Mouse (Mus musculus): ENCODE results near the gene Cyba. TPM values are rescaled to one million over a fixed set of nuclear protein-coding genes. Genes with fewer than 3 reads are reported as not detected.

The Cyba gene
- total and polyA plus RNA-seq, 3 experiments = 321 to 344 (median 338) TPM

GRCm38 (mm10) chr8:122454409-122454808 is 21.7 kb upstream of the Cyba start:
- no peak overlapping the region for H3K27ac ChIP-seq (ENCODE audit: control insufficient read depth, low read depth, low read length)
- H3K4me3 ChIP-seq (ENCODE audit: control insufficient read depth in 1 of 2, insufficient read depth in 1 of 2, low read depth in 2 of 2, low read length in 2 of 2) = no peak overlapping the region
- no peaks in the 10 kb centered on the region for H3K79me2 ChIP-seq (ENCODE audit: control insufficient read depth, insufficient read depth, low read length, poor library complexity)
- H3K27me3 ChIP-seq (ENCODE audit: control insufficient read depth in 1 of 2, insufficient read depth in 2 of 2, low read length in 2 of 2) = no peaks in the 10 kb centered on the region; a peak in 1 of 4 replicates
- no peak overlapping the region for H3K9ac ChIP-seq (ENCODE audit: control insufficient read depth, low read depth, low read length, poor library complexity, severe bottlenecking)
- TF ChIP-seq GABPA (IDR thresholded peaks at IDR 0.05; ENCODE audit: low read depth, low read length) (no peak), MYB (IDR thresholded peaks at IDR 0.05; ENCODE audit: low read depth, low read length) (peak; percentile 84), UBTF (IDR thresholded peaks at IDR 0.05; ENCODE audit: borderline replicate concordance, insufficient read depth, low read depth, low read length) (no peak), EP300 (IDR thresholded peaks at IDR 0.05; ENCODE audit: low read depth in 1 of 2, low read length in 2 of 2) (peak; percentile 46 to 50; a peak in 3 of 4 replicates), GATA1 (IDR thresholded peaks at IDR 0.05; ENCODE audit: low read depth, low read length) (0 out of 2 replicates have a peak, but pooled peaks have one; percentile 10)
- H3K4me1 ChIP-seq (ENCODE audit: control insufficient read depth in 1 of 2, insufficient read depth in 2 of 2, low read length in 2 of 2) = peaks cover 9 to 18% of the 10 kb centered on the region in 2 experiments
- peaks cover 0 to 4% of the 10 kb centered on the region in 2 experiments; a peak in 2 of 4 replicates for H3K36me3 ChIP-seq (ENCODE audit: control insufficient read depth in 1 of 2, insufficient read depth in 2 of 2, low read length in 2 of 2)
- DNase-seq (ENCODE audit: low read depth, low spot score) = peak; percentile 71
- H3K9me3 ChIP-seq (replicated peaks; ENCODE audit: insufficient read depth, low read length) = no peaks in the 10 kb centered on the region

GRCm38 (mm10) chr8:122452154-122452553 is 19.4 kb upstream of the Cyba start:
- H3K9me3 ChIP-seq (replicated peaks; ENCODE audit: insufficient read depth, low read length) = no peaks in the 10 kb centered on the region
- no peak overlapping the region for H3K9ac ChIP-seq (ENCODE audit: control insufficient read depth, low read depth, low read length, poor library complexity, severe bottlenecking)
- H3K4me3 ChIP-seq (ENCODE audit: control insufficient read depth in 1 of 2, insufficient read depth in 1 of 2, low read depth in 2 of 2, low read length in 2 of 2) = no peak overlapping the region
- H3K79me2 ChIP-seq (ENCODE audit: control insufficient read depth, insufficient read depth, low read length, poor library complexity) = no peaks in the 10 kb centered on the region
- DNase-seq (ENCODE audit: low read depth, low spot score) = no peak
- peaks cover 0 to 2% of the 10 kb centered on the region in 2 experiments; a peak in 2 of 4 replicates for H3K36me3 ChIP-seq (ENCODE audit: control insufficient read depth in 1 of 2, insufficient read depth in 2 of 2, low read length in 2 of 2)
- H3K27ac ChIP-seq (ENCODE audit: control insufficient read depth, low read depth, low read length) = no peak overlapping the region
- H3K27me3 ChIP-seq (ENCODE audit: control insufficient read depth in 1 of 2, insufficient read depth in 2 of 2, low read length in 2 of 2) = no peaks in the 10 kb centered on the region; a peak in 1 of 4 replicates
- TF ChIP-seq ZMIZ1 (IDR thresholded peaks at IDR 0.05; ENCODE audit: low read depth, low read length) = no peak
- TF ChIP-seq MAZ (IDR thresholded peaks at IDR 0.05; ENCODE audit: low read depth, low read length) = no peak
- no peak for TF ChIP-seq GATA1 (IDR thresholded peaks at IDR 0.05; ENCODE audit: low read depth, low read length)
- TF ChIP-seq USF1 (IDR thresholded peaks at IDR 0.05; ENCODE audit: low read depth, low read length) = no peak
- TF ChIP-seq ZNF384 (IDR thresholded peaks at IDR 0.05; ENCODE audit: low read depth, low read length) = no peak
- no peak for TF ChIP-seq TCF12 (IDR thresholded peaks at IDR 0.05; ENCODE audit: low read depth, low read length)
- TF ChIP-seq EP300 (IDR thresholded peaks at IDR 0.05; ENCODE audit: low read depth in 1 of 2, low read length in 2 of 2) = no peak
- H3K4me1 ChIP-seq (ENCODE audit: control insufficient read depth in 1 of 2, insufficient read depth in 2 of 2, low read length in 2 of 2) = peaks cover 9 to 18% of the 10 kb centered on the region in 2 experiments

- H3K27me3 ChIP-seq (ENCODE audit: control insufficient read depth in 1 of 2, insufficient read depth in 2 of 2, low read length in 2 of 2) = no peaks in the 10 kb centered on the region; a peak in 1 of 4 replicates
Observed at GRCm38 (mm10) chr8:122451161-122451703, 18.5 kb upstream of the Cyba start.

More at GRCm38 (mm10) chr8:122451161-122451703, 18.5 kb upstream of the Cyba start:
- Histone ChIP-seq H3K4me3 (ENCODE audit: control insufficient read depth in 1 of 2, insufficient read depth in 1 of 2, low read depth in 2 of 2, low read length in 2 of 2) (no peak overlapping the region), H3K9me3 (replicated peaks; ENCODE audit: insufficient read depth, low read length) (no peaks in the 10 kb centered on the region), H3K79me2 (ENCODE audit: control insufficient read depth, insufficient read depth, low read length, poor library complexity) (no peaks in the 10 kb centered on the region), H3K36me3 (ENCODE audit: control insufficient read depth in 1 of 2, insufficient read depth in 2 of 2, low read length in 2 of 2) (peaks cover 0 to 2% of the 10 kb centered on the region in 2 experiments; a peak in 2 of 4 replicates), H3K27ac (ENCODE audit: control insufficient read depth, low read depth, low read length) (no peak overlapping the region), H3K4me1 (ENCODE audit: control insufficient read depth in 1 of 2, insufficient read depth in 2 of 2, low read length in 2 of 2) (peaks cover 9 to 18% of the 10 kb centered on the region in 2 experiments), H3K9ac (ENCODE audit: control insufficient read depth, low read depth, low read length, poor library complexity, severe bottlenecking) (no peak overlapping the region)
- DNase-seq (ENCODE audit: low read depth, low spot score) = no peak
- TF ChIP-seq BHLHE40 (IDR thresholded peaks at IDR 0.05; ENCODE audit: borderline replicate concordance, low read depth, low read length) (no peak), ZMIZ1 (IDR thresholded peaks at IDR 0.05; ENCODE audit: low read depth, low read length) (no peak)

Measured in MEL (cell line).